Mouse (Mus musculus): ENCODE measurements around the gene Wdr4.
"Not testable (repeated sequence)": the region's sequence is repeated elsewhere in the genome, so short reads cannot be mapped to it uniquely, and the experiment has no call there.

Gene Wdr4

DNA sequence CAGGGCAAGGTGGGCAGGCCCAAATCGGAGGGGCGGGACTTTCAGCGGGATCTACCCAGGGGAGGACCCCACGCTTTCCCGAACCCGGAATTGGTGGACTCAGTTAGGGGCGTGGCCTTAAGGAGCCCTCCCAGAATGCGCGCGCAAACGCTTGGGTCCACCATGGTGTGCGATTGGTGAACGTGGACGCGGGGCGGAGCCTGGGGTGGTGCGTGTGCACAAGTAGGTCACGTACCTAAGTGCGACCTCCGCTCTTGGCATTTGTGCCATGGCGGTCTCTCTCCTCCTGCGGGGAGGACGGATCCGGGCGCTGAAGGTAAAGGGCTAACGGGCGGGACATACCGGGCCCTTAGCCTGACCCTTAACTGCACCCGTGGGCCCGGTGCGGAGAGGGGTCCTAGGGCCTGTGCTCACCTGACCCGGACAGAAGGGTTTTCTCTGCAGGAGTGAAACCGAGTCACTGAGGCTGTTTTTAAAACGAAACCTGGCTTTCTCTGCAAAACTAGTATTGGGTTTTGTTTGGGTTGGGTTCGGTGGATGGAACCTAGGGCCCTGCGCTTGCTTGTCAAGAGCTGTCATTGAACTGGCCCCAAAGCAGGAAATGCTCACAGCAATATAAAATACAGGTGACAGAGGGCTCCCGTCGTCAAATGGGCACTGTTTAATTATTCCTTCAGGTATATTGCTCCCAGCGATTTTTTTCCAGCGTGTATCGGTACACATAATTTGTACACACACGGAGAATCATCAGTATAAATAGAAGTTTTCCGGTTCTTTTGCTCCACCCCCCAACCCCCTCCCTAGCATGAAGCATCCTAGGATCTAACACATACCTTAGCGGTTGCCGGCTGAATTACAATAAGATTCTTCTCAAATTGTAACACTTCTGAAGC is at the start of gene Wdr4, which contains the start of gene Ndufv3:
TSS of gene Wdr4 (minus strand) at position 35 of the 893 bp plus-strand sequence.
TSS of gene Ndufv3 (plus strand) at position 170 of the 893 bp plus-strand sequence.
- DNase-seq: peak; percentile 99

DNA sequence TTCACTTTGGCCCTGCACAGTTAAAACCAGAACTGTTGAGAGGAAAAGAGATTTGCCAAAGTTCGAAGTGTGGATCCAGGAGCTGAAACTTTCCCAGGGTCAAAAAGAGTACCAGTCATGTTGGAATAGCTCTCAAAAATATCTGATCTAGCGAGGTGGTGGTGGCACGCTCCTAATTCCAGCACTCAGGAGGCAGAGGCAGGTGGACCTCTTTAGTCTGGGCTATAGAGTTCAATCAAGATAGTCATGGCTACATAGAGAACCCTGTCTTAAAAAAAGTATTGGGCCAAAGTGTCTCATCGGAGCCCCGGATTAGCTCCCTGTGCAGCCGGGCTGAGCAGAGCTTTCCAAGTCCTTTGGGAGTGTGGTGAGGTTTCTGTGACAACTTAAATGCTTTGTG is 46.5 kb upstream of the Wdr4 start:
- no peak for DNase-seq

DNA sequence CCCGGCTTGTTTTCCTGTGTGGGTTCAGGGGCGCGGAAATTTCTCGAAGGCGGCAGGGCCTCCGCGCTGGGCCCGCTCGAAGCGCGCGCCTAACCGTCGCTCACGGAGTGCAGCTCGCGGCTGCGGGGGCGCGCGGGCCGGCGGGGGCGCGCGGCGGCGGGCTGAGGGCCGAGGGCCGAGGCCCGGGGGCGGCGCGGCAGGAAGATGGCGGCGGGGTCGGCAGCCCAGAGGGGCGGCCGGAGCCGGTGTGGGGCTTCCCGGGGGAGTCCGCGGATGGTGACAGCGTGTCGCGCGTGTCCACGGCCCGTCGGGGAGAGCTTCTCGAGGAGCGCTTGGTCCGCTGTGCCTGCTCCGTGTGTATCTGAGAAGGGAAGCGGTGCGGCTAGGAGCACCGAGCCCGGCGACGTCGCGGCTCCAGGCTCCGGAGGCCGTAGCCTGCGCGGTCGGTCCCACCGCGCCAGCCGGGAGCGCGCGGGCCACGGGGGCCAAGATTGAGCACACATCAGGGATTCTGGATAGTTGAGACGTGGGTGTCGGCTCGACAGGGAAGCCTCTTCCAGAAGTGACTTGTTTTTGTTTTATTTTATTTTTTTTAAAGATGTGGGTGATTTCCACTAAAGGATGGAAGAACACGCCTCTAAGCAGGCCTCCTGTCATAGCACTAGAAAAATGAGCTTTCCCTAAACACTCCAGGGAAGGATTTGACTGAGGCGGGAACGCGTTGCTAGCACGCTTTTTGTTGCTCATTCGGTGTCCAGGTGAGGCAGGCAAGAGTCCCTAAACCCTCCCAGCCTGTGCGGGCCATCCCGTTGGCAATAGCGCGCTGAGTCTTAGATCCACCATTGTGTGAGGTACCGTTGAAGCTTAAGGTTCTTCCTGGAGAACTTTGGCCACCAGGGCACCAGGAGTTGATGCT is 45.6 kb upstream of the Wdr4 start:
- peak; percentile 80 for DNase-seq

DNA sequence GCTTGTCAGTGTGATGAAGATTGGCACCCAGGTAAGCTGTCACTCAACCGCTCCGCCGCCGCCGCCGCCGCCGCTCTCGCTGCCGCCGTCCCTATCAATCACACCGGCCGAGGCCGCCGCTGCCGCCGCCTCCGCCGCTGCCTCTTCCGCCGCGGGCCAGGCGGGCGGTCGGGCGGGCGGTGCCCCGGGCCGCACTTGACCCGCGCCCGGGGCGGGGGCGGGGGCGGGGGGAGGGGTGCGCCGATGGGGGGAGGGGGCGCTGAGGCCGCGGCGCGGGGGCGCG is 45.0 kb upstream of the Wdr4 start:
- DNase-seq: no peak

DNA sequence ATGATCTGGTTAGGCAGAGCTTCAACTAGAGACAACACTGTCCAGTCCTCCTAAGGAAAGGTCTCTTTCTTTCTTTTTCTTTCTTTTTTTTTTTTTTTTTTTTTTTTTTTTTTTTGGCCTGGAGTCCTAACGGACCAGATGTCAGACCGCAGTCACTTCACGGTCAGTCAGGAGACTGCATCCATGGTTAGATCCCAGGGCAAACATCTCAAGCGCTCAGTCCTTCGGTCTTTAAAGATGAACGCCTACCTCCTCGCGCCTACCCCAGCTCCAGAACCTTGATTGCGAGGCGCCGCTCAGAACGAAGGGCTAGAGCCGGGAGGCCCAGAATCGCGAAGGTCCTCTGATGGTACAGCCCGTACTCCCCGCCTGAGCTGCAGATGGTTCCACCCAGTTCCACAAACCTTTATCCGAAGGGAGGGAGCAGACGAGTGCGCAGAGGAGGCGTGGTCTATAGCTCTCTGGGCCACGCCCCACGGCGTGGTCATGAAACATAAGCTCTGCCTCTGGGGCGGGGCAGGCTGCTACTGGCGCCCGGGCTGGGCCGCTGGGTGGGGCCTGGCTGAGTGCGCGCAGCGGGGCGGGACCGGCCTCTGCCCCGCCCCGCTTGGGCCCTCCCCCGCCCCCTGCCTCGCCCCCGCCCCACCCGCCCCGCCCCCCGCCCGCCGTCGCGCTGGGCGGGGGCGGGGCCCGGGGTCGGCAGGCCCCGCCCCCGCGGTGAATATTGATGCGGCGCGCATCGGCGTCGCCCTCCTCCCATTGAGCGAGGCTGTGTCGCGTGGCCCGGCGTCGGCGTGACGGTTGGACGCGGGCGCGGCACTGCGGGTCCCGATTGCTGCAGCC is 44.5 kb upstream of the Wdr4 start, which contains the start of gene Pknox1:
TSS of gene Pknox1 (plus strand) at position 720 of the 843 bp plus-strand sequence.
- DNase-seq: peak; percentile 99

DNA sequence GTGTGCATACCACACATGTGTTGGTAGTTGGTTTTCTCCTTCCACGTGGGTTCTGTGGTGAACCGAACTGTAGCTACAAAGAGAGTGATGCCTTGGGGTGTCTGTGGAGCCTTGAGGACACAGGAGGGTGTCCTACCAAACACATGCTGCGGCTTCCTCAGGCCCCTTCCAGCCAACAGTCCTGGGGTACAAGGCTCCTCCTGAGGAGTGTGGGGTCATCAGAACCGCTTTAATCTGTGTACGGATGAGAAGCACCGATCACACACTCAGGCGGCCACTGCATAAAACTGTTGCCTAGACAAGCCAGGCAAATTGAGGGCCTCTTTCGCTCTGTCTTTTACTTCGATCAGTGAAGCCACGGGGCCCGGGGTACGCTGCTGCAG is 43.8 kb upstream of the Wdr4 start:
- peak; percentile 71 for DNase-seq

DNA sequence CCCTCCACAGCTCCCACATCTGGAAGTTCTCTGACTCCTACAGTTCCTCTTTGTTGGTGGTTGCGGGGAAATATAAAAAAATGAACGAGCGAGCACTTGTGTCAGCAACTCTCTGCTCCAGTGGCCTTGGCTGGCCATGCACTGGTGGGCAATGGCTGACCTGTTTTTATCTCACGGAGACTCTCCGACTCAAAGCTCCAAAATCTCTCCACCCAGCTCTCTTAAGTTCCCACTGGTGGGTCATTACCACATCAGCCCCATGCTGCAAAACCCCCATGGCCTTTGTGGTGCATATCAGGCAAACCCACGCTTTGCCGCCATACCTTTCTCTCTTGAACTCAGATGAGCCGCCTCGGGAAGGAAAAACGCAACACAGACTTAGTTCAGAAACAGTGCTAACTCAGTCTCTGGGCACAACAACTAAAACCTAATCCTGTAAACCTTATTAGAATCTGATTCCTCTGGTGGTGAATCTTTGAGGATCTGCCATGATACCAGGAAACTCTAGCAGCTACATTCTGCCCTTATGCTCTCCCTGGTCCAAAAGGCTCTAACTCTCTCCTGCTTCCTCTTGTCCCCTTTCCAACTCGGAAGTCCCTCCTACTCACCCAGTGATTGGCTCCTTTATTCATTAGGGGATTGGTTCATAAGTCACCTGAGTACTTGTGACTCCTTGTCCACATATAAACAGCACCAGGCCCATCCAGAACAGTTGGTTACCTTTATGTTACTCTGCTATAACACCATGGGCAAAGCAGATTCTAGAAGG is 39.4 kb upstream of the Wdr4 start:
- DNase-seq: no peak

DNA sequence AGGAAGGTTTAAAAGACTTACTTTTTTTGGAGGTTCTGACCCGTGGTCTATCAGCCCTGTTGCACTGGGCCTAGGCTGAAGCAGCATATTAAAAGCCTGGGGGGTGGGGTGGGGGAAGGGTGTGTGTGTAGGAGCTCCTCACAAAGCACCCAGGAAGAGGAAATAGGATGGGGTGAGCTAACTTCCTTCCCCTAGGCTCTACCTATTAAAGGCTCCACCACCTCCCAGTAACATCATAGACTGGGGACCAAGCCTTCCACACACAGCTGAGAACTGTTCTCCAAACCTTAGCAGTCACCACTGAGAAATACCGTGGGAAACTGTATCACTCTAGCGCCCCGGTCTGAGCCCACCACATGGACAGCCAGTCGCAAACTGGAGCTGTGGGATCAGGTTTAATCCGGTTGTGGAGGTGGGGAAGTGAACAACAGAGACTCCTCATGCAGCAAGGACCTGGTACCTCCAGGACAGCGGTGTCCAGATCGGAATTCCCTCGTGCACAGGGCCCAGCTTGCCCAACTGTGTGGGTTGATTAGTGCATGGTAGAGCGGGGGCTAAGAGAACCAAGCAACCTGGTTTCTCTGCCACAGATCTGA is 38.3 kb upstream of the Wdr4 start:
- DNase-seq: no peak

DNA sequence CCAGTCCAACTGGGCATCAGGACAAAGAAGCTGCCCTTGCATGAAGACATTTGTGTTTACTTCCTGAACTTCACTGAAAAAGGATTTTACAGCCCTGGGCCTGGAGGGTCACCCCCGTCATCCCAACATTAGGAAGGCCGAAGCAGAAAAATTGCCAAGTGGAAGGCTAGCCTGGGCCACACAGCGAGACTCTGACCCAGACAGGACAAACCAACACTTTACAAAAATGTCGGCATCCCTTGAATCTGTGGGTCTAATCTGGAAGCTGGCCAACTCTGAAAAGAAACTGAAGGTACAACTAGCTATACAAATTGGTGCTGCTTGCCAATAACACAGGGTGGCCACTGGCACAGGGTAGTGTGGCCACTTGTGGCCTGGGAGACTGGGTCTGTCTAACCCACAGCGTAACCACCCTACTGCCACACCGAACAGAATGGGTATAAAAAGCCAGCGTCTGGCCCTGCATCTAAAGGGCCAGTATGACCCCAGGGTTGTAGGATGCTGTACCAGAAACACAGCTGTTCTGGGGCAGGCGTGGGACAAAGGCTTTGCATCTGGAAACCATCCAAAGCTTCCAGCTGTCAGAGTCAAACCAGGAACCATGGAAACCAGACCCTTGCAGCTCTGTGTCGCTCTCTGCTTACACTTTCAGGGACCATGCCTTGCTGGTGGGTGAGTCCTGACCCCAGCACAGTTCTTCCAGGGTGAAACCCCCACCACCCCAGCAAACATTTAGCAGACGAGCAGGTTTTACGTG is 37.5 kb upstream of the Wdr4 start:
- no peak for DNase-seq

DNA sequence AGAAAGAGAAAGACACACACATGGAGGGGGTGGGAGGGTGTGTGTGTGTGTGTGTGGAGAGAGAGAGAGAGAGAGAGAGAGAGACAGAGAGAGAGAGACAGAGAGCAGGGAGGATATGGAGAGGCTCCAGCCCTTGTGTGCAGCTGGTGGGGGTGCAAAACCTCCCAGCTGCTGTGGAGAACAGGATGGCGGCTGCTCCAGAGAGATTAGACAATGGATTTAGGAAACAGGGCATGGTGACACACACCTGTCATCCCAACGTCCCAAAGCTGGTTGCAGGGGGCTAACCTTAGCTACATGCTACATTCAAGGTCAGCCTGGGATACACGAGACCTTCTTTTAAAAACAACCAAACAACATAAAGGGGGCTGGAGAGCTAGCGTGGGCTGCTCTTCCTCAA is 36.5 kb upstream of the Wdr4 start:
- DNase-seq: no peak

DNA sequence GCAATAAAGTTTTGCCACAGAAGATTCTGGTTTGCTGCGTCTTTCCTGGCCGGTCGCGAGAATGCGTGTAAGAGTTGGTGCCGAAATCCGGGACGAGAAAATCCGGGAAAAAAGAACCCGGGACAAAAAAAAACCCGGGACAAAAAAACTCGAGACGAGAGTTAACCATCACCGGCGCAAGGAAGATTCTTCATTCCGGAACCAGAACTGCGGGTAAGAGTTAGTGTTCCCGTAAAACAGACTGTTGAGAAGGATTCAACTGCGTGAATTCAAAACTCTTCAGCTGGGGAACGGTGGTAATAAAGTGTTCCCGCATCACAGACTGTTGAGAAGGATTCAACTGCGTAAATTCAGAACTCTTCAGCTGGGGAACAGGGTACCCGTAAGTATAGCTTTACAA is 32.8 kb upstream of the Wdr4 start:
- DNase-seq: not testable (repeated sequence)

DNA sequence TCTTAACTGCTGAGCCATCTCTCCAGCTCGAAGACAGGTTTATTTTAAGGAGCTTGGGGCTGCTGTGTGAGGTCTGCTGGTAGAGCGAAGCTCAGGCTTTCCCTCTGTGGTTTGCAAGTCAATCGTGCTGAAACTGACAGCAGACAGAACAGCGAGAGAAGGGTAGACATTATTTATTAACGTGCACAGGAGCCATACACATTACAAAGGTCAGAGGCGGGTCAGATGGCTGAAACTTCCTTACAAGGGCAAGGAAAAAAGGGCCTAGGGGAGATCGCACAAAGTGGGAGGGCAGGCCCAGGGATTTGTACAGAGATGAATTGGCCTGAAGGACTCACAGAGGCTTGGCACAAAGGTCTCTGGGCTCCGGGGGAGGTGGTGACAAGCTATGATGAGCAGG is 29.6 kb upstream of the Wdr4 start:
- no peak for DNase-seq

DNA sequence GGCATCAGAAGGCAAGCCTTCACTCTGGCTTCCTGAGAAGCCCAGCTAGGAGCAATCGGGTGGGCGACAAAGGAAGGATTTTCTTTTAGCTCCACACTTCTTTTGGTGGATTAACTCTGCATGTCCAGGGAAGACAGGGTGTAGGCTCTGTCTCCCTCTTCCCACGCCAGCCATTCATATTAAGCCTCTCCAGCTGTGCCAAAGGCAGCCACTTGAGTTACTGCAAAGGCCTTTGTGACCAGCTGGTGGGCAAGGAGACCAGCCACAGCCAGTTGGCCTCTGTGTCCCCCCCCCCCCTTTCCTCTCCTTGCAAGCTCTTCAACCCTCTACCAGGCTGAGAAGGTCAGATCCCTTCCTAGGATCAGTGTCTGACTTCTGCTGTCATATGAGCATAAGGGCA is 28.2 kb upstream of the Wdr4 start:
- no peak for DNase-seq

DNA sequence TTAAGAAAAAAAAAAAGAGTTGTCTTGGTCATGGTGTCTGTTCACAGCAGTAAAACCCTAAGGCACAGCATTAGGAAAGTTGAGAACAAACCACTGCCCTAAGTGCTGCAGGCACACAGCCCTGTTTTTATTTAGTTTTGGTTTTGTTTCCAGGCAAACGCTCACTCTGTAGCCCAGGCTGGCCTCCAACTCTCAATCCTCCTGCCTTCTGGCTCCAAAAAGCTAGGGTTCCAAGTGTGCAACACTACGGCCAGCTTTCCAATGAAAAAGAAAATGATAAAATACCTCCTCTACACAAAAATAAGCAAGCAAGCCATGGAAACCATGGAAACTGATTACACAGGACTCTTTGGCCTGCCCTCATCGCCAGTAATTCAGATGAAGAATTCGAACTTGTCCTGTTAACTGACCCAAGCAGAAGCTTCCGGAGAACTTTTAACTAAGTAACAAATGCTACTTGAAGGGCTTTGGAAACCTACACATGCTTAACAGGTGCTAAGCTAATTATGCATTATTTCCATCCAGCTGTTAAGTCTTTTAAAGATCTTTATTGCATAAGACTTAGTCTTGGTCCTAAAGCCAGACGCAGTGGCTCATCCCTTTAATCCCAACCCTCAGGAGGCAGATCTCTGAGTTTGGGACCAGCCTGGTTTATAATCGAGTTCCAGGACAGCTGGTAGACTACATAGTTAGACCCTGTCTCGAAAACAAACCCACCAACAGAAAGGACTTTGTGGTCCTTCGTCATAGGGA is 26.8 kb upstream of the Wdr4 start:
- DNase-seq: no peak

DNA sequence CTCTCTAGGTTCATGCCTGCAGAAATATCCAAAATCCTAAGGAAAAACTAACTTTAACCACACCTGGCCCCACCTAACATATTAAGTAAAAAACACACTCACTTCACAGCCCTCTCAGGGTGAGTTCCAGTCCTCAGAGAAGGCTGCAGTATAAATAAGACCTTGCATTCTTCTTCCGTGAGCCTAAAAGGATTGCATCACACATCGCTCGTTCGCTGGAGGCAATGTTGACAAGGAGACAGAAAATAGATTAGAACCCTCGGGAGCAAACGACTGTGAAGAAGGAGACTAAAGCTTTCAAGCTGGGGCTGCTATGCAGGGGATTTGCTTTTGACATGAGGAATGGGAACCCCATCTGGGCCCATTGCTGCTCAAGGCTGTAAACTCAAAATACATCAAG is 23.8 kb upstream of the Wdr4 start:
- DNase-seq: no peak

DNA sequence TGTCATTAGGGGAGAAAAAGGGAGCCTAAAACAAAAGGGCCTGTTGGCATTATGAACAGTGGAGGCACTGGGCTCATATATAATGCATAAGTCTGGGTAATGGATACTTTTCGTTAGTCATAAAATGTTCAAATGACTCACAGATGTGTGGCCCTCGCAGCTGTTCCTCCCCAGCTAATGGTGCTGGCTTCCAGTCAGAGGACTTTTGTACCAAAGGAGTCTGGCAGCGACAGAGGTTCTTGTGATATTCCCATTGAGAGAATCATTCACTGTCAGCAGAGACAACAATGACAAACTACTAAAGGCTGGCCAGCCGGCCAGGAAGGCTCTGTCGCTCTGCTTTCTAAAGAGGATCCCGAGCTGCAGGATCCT is 21.7 kb upstream of the Wdr4 start:
- no peak for DNase-seq

DNA sequence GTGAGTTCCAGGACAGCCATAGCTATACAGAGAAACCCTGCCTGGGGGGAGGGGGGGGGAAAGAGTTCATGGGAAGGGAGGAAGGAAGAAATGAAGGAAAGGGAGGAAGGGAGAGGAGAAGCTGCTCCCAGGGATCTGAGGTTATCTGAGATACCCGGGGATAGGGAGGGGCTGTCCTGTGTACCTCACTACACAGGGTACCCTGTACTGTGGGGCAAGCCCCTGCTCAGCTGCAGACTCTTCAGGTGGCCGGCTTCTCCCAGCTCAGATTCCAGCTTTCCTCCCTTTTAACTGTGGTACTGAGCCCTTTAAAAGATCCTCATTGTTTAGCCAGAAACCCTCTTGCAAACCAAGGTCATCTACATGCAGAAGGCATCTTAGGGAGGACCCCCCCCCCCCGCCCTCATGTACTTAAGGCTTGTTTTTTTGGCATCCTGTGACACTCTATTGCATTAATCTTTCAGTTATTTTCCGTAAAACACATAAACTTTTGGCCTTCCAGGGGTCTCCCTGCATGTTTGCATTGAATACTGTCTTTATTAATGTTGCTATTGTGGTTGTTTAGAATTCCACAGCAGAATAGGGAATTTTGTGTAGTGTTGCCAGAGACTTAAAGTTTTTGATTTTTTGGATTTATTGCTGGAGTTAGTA is 21.2 kb upstream of the Wdr4 start:
- DNase-seq: no peak

DNA sequence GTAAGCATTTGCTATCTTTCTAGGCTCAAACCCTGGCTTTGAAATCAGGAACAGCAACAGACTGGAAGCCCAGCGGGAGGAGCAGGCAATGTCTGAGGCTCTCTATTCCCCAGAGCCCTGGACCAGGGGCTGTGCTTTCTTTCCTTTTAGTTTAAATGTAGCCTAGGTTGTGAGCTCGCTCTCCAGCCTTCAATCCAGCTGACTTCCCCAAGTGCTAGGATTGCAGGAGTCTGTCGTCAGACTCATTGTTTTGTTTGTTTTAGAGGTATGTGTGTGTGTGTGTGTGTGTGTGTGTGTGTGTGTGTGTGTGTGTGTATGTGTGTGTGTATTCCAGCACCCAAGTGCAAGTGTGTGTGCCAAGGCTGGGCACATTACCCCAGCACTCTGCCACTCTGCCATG is 20.3 kb upstream of the Wdr4 start:
- no peak for DNase-seq

DNA sequence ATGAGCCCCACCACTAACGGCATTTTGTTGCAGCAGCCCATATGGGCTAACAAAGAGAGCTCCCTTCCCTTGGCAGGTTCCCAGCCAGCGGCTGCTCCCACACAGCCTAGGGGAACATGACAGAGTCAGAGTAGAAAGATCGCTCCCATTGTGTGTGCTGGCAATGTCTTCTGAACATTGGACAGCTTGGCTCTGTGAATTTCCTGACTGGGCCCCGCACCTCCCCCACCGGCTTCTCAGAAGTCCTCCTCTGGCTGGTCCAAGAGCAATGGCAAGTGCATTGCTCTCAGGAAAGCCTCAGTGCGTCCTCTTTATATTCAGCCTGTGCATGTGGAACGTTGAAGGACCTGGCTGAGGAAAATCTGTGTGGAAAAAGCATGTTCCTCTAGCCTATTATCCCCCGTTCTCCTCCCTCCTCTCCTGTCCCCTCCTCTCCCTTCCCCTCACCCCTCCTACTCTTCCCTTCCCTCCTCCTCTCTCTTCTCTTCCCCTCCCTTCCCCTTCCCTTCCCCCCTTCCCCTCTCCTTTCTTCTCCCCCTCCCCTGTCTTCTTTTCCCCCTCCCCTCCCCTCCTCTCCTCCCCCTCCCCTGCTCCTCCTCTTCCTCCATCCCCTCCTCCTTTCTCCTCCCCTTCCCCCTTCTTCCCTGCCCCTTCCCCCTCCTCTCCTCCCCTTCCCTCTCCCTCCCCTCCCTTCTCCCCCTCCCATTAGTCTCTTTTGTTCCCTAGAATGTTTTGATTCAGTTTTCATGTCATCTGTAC is 16.3 kb upstream of the Wdr4 start:
- DNase-seq: no peak

All from cerebellum, adult 9-11 months (tissue).